Mouse (Mus musculus) heart, postnatal 4 days (tissue): Measurements from ENCODE around the gene Rab7b. TPM values are rescaled to one million over a fixed set of nuclear protein-coding genes. Genes with fewer than 3 reads are reported as not detected.
A peak's percentile ranks its signal among the peaks of the same experiment; 100 is the strongest.

Source experiments
- DNase-seq: peaks from one replicate; pipeline ENCODE4 v3.0.0; 2021
- total RNA-seq, 2 experiments: library from RNA; stranded (reverse); gene quantifications; 2 replicates each; pipeline ENCODE4 v1.2.3; 2021

Rab7b gene
- total RNA-seq, 2 experiments from 2014 or later, result 2.6 to 3.6 TPM

DNA sequence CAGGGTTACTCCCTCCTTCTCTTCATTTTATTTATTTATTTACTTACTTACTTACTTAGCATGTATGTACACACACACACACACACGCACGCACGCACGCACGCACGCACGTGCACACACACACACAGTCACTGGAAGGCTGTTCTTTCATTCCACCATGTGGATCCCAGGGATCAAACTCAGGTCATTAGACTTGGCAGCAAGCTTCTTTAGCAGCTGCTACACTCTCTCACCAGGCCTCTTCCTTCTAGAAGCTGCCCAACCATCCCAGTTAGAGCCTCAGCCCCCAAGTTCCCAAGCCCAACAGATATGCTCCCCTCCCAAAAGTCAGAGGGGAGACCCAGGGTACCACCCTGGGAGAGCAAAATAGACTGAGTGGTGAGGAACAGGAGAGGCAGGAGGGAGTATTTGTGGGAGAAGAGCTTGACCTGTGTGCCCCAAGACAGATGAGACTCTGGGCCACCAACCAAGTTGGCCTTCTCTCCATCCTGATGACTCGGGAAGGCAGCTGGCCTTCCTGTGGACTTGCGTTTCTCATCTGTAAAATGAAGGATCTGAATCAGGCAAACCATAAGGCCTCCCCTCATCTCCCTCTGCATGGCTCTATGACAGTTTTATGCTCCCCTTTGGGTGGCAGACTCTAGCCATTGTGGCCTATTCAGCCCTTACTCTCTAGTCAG lies 51.1 kb downstream of the Rab7b start:
- peak; percentile 29 for DNase-seq

DNA sequence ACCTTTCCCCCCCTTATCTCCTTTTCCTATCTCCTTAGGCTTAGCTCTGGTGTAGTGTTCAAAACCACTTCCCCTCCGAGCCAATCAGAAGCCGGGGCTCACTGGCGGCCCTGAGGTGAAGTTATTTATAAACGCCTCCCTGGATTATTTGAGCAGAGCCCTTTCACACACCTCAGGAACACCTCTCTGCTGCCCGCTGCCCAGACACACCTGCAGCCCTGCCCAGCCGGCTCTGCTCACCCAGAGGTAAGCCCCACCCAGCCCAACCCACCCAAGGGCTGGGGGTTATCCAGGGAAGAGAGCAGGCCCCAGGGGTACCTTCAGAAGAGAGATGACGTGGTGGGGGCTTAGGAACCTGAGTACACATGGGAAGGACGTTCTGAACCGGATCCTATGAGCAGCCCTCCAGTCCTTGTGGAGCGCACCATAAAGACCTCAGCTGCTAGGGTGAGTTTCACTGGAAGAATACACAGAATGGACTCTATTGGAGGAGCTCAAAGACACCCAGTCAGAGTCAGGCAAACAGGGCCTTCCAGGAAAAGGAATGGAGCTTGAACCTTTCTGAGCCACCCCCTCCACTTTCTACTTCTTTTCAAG lies 55.5 kb downstream of the Rab7b start, which contains the start of gene Slc26a9:
TSS of gene Slc26a9 (plus strand) at position 155 of the 597 bp plus-strand sequence.
- DNase-seq, result no peak

DNA sequence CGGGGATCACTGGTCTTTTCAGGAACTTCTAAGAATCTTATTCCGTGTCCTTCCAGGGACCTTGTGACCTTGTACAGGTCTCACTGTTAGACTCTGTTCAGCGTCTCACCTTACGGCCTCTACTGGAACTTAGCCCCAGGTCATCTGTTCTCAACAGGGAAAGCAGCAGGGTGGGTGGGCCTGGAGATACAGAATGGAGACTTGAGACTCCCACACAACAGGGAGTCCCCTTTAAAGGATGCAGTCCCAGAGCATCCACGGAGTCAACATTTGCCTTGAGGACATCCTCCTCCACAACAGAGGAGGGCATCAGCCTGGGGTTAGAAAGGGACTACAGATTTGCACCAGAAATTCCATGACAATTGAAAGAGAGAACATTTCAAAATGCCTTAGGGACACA lies 56.9 kb downstream of the Rab7b start:
- DNase-seq, result no peak

DNA sequence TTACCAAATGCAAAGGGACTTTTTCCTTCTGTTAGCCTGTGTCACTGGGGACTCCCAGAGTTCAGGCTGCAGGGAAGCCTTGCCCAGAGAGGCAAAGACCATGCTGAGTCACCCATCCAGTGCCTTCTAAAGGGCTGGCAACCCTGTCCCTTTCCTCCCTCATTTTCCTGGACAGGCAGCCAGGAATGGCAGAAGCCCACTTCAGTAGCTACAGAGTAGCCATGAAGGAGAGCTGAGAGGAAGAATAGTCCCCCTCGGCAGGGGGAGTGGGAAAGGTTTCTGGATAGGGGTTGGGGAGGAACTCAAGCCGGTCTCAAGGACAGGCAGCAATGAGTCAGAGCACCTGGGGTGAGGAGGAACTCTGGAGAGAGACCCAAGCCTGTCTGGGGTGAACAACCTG lies 59.3 kb downstream of the Rab7b start:
- no peak for DNase-seq

DNA sequence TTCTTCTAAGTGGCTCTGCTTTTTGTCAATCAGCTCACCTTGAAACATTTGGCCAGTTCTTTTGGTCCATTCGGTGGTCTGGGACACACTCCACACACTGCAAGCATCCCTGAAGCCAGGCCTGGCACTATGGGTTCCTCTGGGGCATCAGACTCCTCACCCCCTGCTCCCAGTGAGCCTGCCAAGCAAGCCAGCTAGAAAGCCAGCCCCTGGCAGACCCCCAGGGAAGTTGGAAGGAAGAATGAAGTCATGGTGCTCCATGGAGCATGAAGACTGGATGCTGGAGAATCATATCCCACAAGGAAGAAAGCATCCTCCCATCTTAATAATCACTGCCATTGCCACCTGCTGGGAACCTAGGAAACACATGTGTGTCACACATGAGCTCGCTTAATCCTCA lies 60.1 kb downstream of the Rab7b start:
- DNase-seq, result no peak

DNA sequence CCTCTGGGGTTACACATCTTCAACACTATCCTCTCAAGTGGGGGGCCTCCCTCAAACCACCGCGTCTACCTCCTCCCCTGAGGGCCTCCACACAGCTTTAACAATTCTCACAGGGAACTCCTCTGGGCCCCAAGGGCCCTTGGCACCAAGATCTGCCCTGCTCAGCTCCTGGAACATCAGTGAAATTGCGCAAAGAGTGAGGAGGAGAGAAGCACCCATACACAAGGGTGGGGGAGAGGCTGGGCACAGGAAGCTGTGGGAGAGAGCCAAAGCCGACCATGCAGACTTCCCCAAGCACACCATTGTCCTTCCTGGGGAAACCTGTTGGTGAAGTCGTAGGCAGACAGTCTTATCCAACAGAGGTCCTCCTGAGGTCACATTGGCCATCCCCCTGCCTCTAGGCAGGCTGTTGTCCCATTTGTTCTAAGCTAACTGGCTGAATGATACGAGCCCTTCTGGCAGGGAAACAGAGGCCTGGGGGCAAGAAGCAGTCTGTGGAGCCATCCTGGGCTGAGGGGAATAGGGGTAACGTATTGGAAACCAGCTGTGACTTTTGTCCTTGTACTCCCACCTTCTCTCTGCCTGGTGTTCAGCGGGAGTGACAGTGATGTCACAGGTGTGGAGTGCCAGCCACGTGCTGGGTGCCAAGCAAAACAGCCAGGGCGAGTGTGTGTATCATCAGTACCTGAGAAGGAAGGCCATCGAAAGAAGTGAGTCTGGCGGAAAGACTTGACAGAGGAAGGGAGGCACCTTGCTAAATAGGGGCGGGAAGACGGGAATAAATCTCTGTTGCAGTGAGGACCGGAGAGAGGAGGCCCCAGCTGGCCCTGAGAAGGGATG lies 61.4 kb downstream of the Rab7b start:
- no peak for DNase-seq

DNA sequence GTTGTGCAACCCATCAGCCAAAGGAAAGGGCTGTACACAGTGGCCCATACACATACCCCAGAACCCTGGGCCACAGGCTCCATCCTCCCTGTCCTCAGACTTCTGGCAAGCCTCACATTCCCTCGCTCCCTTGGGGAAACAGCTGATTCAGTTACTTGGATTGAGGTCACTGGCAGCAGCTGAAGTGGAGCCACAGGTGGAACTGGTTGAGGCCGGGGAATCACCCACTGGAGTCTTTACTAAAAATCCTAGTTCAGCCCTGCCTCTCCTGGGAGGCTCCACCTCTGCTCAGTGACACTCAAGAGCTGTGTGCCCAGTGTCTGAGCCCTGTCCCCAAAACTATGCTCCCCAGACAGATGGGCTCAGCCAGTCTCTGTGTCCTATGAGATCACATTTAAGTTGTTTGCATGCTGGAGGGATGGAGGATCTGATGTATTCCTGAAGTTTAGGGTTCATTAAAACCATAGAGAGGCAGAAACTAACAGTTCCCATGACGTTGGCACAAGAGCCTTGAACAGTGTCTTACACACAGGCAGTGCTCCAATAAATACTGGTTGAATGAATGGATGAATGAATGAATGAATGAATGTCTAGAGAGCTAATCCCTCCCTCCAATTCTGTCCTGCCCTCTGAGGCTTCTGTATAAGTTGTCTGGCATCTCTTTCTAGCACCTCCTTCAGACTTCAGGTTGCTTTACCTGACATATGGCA lies 62.8 kb downstream of the Rab7b start:
- peak; percentile 47 for DNase-seq

DNA sequence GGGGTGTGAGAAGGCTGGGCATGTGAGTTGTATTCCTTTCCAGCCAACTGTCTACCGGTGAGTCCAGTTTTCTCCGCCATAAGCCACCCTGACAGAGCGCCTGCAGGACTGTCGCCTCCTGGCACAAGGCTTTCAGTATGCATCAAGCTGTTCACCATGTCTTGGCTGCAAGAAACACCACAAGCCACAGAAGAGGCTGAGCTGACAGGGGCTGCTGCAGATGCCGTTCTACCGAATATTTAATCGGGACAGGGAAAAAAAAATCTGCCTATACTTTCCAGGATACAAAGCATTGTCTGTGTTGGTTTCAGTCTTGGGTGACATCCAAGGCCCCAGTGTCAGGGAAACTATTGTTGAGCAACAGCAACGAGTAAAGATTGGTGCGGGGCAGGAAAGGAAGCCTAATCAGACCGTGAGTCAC lies 63.4 kb downstream of the Rab7b start:
- DNase-seq, result peak; percentile 52

DNA sequence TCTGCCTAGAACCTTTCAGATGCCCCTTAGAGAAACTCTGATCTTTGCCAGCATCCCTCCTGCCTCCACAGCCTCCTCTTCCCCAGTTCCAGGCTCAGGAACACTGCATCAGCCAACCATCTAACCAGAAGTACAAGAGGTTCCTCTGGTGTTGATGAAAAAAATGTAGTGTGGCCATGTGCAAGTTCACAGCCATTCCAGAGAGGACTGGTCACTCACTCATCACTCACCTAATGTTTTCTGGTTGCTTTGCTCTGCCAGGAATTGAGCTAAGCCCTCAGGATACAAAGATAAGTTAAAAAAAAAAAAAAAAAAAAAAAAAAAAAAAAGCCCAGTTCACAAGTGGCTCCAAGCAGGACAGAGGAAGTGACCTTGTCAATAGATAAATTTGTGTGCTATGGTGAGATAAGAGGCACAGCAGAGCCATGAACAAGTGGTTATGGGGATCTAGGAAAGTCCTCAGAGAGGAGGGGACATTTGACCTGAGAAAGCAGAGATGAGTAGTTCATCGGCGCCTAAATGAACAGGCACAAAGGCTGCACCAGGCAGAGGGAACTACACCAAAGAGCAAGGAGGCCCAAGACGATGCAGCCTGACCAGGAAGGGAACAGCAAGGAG lies 65.8 kb downstream of the Rab7b start:
- no peak for DNase-seq

DNA sequence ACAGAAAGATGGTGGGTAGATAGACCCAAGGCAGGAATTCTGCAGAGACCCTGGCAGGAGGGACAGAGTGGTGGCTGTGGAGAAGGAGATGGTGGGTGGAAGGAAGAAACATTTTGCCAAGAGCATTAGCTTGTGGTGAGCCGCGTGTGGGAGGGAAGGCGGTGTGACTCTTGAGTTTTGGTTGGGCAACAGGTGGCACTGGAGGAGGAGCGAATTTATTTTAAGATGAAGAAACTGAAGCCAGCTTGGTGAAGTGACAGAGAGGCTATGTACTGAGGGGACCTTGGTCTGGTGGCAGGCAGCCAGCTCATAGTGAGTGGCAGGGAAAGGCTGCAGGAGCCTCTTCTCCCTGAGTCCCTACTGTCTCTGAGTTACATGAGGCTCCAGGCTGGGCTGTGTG lies 66.4 kb downstream of the Rab7b start:
- DNase-seq, result peak; percentile 66

DNA sequence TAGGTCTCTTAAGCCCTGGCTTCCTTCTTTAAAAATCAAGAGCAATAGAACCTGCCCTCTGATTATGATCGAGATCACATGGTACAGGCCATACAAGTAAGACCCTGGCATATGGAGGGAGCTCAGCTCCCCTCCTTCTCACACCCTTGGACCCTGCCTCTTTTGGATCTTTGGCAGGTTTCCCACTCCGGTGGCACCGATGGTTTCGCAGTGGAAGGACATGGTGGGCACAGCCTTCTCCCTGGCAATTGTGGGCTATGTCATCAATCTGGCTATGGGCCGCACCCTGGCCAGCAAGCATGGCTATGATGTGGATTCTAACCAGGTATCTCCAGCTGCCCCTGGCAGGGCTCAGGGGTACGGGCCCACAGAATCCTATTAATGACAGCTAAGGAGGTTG lies 68.7 kb downstream of the Rab7b start:
- no peak for DNase-seq

DNA sequence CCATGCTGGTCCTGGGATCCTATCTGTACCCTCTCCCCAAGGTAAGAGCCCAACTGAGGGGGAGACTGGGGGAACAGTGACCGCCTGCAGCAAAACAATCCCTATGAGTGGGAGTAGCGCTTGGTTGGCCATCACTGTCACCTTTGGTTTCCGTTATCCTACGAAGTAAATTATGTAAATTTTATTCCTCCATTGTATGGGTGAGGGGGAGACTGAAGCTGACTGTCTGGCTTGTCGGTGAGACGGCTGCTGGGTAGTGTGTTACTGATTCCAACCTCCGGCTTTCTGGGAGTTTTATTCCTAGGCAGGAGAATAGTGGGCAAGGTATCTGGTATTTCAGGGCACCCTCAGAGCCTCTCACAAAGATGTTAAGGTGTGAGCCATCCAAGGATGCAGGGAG lies 70.3 kb downstream of the Rab7b start:
- DNase-seq, result peak; percentile 1

DNA sequence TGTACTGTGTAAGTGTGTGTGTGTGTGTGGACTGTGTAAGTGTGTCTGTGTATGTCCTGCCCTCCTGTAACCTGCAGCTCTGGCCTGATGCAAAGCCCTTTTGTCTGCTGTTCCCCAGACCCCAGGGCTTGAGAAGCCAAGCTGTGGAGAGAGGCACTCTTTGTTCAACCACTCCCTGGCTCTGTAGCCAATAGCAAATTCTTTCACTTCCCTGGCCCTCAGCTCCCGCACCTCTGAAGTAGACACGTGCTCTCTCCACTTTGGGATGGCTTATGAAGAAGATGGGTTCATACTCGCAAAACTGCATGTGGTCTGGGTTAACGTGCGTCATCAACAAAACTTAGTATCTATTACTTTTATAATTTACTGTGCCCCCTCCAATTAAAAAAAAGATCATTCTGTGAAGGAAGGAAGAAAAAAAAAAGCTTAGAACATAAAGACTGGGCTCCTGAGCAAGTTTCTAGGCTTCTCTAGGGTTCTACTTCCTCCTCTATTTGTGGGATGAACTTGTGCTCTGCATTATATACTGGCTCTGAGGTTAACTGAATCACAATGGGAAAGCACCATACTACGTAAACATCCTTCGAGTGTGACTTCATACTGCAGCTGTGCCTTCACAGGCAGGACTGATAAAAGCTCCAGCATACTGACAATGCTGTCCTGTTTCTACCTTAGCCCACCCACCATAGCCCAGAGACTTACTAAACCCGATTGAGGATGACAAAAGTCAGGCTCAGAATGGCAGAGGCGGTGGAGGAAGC lies 71.4 kb downstream of the Rab7b start:
- peak; percentile 5 for DNase-seq

DNA sequence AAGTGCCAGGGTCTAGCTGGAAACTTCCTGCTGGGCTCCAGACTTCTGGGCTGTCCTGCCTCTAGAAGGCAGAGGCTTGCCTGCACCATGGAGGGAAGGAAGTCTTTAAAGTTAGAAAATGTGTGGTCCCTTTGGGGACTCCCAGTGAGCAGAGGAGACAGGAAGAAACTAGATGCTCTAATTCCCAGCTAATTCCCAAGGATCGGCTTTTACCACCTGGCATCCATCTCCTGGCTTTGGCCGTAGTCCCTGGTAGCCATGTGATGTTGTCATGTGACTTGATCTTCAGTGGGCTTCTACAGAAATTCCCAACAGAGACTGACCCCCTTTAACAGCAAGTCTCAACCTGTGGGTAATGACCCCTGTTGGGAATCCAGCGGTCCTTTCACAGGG lies 71.9 kb downstream of the Rab7b start:
- peak; percentile 11 for DNase-seq

DNA sequence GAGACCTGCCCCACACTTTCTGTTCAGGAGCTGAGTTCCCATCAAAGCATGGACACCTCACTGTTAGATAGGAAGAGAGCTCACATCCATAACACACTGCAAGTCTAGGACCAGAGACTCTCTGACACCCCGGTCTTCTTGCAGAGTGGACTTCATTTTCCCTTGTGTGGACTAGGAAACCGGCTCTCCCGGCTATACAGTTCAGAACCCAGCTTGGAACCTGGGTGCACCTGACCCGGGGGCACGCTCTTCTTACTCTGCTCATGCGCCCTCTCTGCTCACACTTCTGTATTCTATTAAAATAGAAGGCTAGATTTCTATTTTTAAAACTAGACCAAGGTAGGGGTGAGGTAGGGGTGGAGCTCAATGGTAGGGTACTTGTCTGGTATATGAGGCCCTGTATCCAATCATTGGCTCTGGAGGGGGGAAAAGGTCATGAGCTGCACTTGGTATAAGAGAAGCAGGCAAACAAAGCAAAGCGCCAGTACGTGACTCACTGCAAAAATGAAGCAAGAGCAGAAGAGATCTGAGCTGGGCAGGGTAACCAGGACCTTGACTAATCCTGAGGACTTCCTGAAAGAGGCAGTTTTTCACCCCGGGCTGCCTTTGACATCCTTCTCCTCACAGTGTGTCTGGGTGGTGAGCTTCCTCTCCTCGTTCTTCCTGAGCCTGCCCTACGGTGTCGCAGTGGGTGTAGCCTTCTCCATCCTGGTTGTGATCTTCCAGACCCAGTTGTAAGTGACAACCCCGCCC lies 72.8 kb downstream of the Rab7b start:
- DNase-seq, result peak; percentile 4

DNA sequence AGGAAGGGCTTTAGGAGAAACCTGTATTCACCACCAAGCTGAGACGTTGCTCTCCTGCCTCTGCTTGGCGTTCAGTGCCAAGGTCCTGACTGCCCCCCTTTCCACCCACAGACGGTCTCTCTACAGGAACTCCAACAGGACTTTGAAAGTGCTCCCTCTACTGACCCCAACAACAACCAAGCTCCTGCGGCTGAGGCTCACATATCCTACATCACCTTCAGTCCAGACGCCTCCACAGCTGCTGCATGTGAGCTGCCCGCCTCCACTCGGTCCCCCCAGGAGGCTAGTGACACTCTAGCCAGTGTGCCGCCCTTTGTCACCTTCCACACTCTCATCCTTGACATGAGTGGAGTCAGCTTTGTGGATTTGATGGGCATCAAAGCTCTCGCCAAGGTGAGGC lies 75.2 kb downstream of the Rab7b start:
- no peak for DNase-seq

DNA sequence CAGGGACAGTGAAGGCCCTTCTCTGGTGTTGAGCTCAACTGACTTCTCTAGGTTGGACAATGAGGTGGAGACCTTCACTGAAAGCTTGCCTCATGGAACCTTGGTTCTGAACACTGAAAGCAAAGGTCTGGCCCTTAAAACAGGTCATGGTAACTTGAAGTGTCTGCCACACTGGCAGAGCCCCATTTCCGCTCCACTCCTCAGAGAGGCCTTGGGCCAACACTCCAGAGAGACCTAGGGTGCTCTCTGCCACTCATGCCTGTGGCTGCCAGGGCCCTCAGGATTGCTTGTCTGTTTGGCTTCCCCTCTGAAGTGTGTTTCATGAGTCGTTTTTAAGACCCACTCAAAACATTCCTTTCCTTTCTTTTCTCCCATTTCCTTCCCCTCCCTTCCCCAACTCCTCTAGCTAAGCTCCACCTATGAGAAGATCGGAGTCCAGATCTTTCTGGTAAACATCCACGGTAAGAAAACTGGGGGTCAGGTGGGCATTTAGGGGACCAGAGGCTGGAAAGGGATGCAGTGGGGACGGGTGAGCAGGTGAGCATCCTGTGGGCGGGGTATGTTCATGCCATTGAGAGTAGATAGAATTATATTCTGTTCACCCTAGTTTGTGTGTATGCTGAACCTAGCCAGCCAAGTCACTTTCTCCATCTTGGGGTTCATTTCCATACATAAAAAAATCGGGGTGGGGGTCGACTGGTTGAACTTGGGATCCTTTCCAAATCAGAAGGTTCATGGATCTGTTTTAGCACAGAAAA lies 76.3 kb downstream of the Rab7b start:
- DNase-seq, result no peak
